12 mouse cellular contexts compared by ENCODE assay signal in the genomic region with DNA sequence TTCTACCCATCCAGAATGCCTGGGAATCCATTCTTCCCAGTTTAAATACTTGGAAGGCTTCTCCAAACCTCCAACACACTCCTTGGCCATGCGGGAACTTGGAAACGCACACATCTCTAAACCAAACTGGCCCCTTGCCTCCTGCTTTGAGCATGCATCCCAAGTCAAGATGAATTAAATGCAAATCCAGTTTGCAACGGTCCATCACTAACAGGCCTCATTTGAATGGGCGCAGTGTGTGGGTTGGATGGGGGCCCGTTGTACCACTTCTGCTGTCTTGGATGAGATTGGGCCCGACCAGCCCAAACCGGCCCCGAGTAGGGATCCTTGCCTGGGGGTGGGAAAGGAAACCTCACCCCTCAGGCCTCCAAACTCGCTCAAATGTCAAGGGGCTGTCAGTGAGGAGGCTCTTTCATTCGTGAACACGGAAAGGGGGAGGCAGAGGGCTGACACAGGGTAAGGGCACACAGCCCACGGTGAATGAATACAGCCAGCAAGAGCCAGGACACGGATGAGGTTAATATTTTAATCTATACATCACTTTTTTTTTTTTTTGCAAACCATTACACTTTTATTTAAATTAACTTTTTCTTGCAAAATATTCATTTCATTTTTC. TPM values are rescaled to one million over a fixed set of nuclear protein-coding genes. Genes with fewer than 3 reads are reported as not detected.
DNase-seq lines count a peak whose midpoint lies in the region; ATAC-seq lines count a peak whose summit lies in the region.
"Had no signal": no experiment of that assay in that cellular context is flagged by ENCODE, and none has a peak within 500 bp of the region (broad histone marks: within the 10 kb centered on the region; RNA-seq: fewer than 3 reads in every experiment).

No protein-coding gene starts in this region.

- H3K4me3 ChIP-seq in embryonic facial prominence, embryonic 13.5 days, result no peak overlapping the region
- no peak overlapping the region for H3K4me3 ChIP-seq in embryonic facial prominence, embryonic 10.5 days
- no peak overlapping the region for H3K4me3 ChIP-seq in limb, embryonic 15.5 days
- H3K4me3 ChIP-seq: heart, embryonic 13.5 days; lung, embryonic 15.5 days had no signal

- H3K4me2 ChIP-seq in embryonic facial prominence, embryonic 13.5 days, result no peak overlapping the region
- no peak overlapping the region for H3K4me2 ChIP-seq in limb, embryonic 15.5 days
- H3K4me2 ChIP-seq: heart, embryonic 13.5 days; lung, embryonic 15.5 days had no signal

- no peaks in the 10 kb centered on the region for H3K36me3 ChIP-seq in embryonic facial prominence, embryonic 13.5 days
- peaks cover 22% of the 10 kb centered on the region for H3K36me3 ChIP-seq in embryonic facial prominence, embryonic 10.5 days (replicated peaks)
- no peaks in the 10 kb centered on the region for H3K36me3 ChIP-seq in limb, embryonic 15.5 days
- H3K36me3 ChIP-seq: lung, embryonic 15.5 days had no signal

- WGBS in embryonic facial prominence, embryonic 13.5 days, result 24% methylated on average over 13 of the region's 13 CpGs
- 58% methylated on average over 13 of the region's 13 CpGs for WGBS in embryonic facial prominence, embryonic 10.5 days
- WGBS in limb, embryonic 15.5 days, result 60% methylated on average over 13 of the region's 13 CpGs

- peaks cover 31% of the 10 kb centered on the region for H3K4me1 ChIP-seq in embryonic facial prominence, embryonic 13.5 days
- H3K4me1 ChIP-seq in embryonic facial prominence, embryonic 10.5 days, result peaks cover 29% of the 10 kb centered on the region
- H3K4me1 ChIP-seq in limb, embryonic 15.5 days, result peaks cover 25% of the 10 kb centered on the region
- H3K4me1 ChIP-seq: heart, embryonic 13.5 days; lung, embryonic 15.5 days had no signal

- no peak for DNase-seq in embryonic facial prominence, embryonic 10.5 days (ENCODE audit: low spot score)
- DNase-seq in retina, postnatal 1 day, result peak; percentile 30
- no peak for DNase-seq in retina, embryonic 14.5 days (ENCODE audit: low spot score)
- DNase-seq in heart, adult 9 months (ENCODE audit: low spot score in 2 of 2), result no peak
- DNase-seq in MN1 (ENCODE audit: low spot score), result no peak
- DNase-seq in adrenal gland, postnatal 25 days, result no peak
- DNase-seq: layer of hippocampus, adult 9-11 months had no signal

- no peaks in the 10 kb centered on the region for H3K27me3 ChIP-seq in embryonic facial prominence, embryonic 13.5 days
- H3K27me3 ChIP-seq in embryonic facial prominence, embryonic 10.5 days (replicated peaks; ENCODE audit: low read depth, poor library complexity, severe bottlenecking), result no peaks in the 10 kb centered on the region
- no peaks in the 10 kb centered on the region for H3K27me3 ChIP-seq in limb, embryonic 15.5 days
- H3K27me3 ChIP-seq: heart, embryonic 13.5 days; lung, embryonic 15.5 days had no signal

- ATAC-seq in embryonic facial prominence, embryonic 13.5 days (ENCODE audit: insufficient number of reproducible peaks, insufficient read depth, low FRiP score, low TSS enrichment, low read depth), result peak; percentile 34; the same call in 1 of the 2 replicates
- peak; percentile 66; the same call in 1 of the 2 replicates for ATAC-seq in limb, embryonic 15.5 days (ENCODE audit: insufficient number of reproducible peaks, low FRiP score, low TSS enrichment, low read depth)
- ATAC-seq: intestine, embryonic 16.5 days had no signal

- H3K9me3 ChIP-seq in embryonic facial prominence, embryonic 13.5 days, result no peaks in the 10 kb centered on the region
- no peaks in the 10 kb centered on the region for H3K9me3 ChIP-seq in embryonic facial prominence, embryonic 10.5 days
- H3K9me3 ChIP-seq in limb, embryonic 15.5 days, result no peaks in the 10 kb centered on the region
- H3K9me3 ChIP-seq: heart, embryonic 13.5 days; lung, embryonic 15.5 days had no signal

- H3K27ac ChIP-seq in embryonic facial prominence, embryonic 13.5 days, result peak overlapping the region; percentile 57; the same call in 1 of the 2 replicates
- no peak overlapping the region for H3K27ac ChIP-seq in embryonic facial prominence, embryonic 10.5 days (replicated peaks)
- peak overlapping the region; percentile 38 for H3K27ac ChIP-seq in limb, embryonic 15.5 days
- H3K27ac ChIP-seq: heart, embryonic 13.5 days; lung, embryonic 15.5 days had no signal

- H3K9ac ChIP-seq in embryonic facial prominence, embryonic 13.5 days, result no peak overlapping the region
- H3K9ac ChIP-seq in limb, embryonic 15.5 days, result no peak overlapping the region
- H3K9ac ChIP-seq: heart, embryonic 13.5 days; lung, embryonic 15.5 days had no signal

RNA-seq across cellular contexts. Expression of a gene that starts 38.7 kb away (rescaled TPM):
- polyA plus RNA-seq in embryonic facial prominence, embryonic 13.5 days (2015; fragmentation: Nextera tagmentation; extraction: Ambion mirVana), result 1.7 and 2.9 TPM in 2 replicates
- 1.3 and 1.4 TPM in 2 replicates for polyA plus RNA-seq in embryonic facial prominence, embryonic 10.5 days (2016; fragmentation: Nextera tagmentation; extraction: Ambion mirVana)
- polyA plus RNA-seq in limb, embryonic 15.5 days (2015; fragmentation: Nextera tagmentation; extraction: Ambion mirVana), result 0.51 and 1.2 TPM in 2 replicates
- 3.9 and 4.2 TPM in 2 replicates for total RNA-seq in adrenal gland, postnatal 25 days (2021)
